Mouse (Mus musculus) brain, embryonic 14.5 days (tissue): ENCODE measurements around the gene Prpf8.

Source experiments
- CTCF ChIP-seq: fragments of 200-500 bp; IDR thresholded peaks from 2 replicates; pipeline ENCODE4 v1.5.1; 2012; ENCODE audit warnings: inconsistent platforms, mild to moderate bottlenecking, moderate library complexity, borderline replicate concordance; ENCODE audit not compliant: insufficient read depth, insufficient read length; ENCODE audit errors: extremely low read depth
- POLR2A ChIP-seq: fragments of 200-500 bp; IDR thresholded peaks from 2 replicates; pipeline ENCODE4 v1.6.1; 2012; ENCODE audit warnings: mild to moderate bottlenecking, inconsistent platforms, borderline replicate concordance; ENCODE audit not compliant: poor library complexity, insufficient read depth, insufficient read length, severe bottlenecking; ENCODE audit errors: extremely low read depth

DNA sequence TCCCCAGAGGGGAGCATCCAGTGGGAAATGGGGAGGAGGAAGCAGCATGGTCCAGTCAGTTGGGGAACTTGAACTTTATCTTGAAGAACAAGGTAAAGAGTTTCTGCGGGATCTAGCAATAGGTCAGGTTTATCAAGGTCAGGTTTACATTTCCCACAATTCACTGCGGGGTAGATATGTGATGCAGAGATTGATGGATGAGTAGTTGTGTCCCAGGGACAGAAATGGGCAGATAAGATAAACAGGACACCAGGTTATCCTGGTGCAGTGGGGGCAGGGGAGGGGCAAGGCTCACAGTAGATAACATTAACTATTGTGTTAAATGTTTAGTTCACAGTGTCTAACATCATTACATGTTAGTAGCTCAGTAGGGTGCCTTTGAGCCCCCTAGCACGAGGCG is 43.2 kb downstream of the Prpf8 start:
- TF ChIP-seq CTCF (no peak), POLR2A (no peak)
